Mouse (Mus musculus): Measurements from ENCODE around the gene Cped1.

- TF ChIP-seq CTCF (IDR thresholded peaks at IDR 0.05; ENCODE audit: low read depth) = no peak
- TF ChIP-seq EP300 (IDR thresholded peaks at IDR 0.05; ENCODE audit: low read depth) = no peak
Observed at GRCm38 (mm10) chr6:22047101-22047500, 61.4 kb downstream of the Cped1 start.
